Mouse (Mus musculus) spleen, postnatal 14 days (tissue): ENCODE data around the gene Ankrd13a.

Source experiments
- DNase-seq, 2 experiments: peaks; one replicate each; pipeline ENCODE4 v3.0.0; 2021 to 2022; ENCODE audit warnings: low spot score in 2 of 2

Gene Ankrd13a

GRCm38 (mm10) chr5:114774403-114775051, at the start of gene Ankrd13a:
TSS of gene Ankrd13a (plus strand) at chr5:114774677.
- peak; percentile 78 to 86 for DNase-seq

- no peak for DNase-seq
Observed at GRCm38 (mm10) chr5:114728160-114728559, 46.3 kb upstream of the Ankrd13a start.

DNA sequence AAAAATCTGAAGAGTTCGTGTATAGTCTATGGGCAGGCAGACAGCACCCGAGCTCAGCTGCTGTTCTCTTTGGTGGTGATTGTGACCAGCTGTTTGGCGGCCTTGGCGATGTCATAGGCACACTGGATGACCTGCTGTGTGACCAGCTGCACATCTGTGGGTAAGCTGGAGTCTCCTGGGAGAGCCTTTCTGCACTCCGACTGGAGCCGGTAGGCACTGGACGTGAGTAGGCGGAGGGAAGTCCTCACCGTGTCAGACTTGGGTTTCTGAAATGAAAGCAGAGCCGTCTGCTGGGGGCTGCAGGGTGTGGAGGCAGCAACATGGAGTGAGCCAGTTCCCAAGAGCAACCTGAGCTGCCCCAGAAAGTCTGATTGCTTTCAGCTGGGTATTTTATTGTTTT, 44.3 kb upstream of the Ankrd13a start:
- no peak for DNase-seq

GRCm38 (mm10) chr5:114731498-114731897, 43.0 kb upstream of the Ankrd13a start:
- DNase-seq: no peak

DNA sequence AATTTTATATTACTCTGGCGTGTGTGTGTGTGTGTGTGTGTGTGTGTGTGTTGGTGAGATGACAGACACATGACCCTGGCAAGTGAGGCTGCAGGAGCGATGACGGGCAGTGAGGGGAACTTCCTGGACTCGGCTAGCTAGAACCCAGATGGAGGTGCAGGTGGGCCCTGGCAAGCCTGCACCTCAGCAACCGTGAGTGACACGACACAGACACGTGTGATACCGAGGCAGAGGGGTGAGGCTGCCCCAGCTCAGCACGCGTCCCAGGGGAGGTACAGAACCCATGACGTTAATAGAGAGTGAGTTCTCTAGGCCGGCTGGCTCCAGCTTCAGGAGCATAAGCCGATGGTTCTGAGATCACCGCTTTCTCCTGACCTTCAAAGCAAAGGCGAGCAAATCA, 42.5 kb upstream of the Ankrd13a start:
- DNase-seq: no peak

DNA sequence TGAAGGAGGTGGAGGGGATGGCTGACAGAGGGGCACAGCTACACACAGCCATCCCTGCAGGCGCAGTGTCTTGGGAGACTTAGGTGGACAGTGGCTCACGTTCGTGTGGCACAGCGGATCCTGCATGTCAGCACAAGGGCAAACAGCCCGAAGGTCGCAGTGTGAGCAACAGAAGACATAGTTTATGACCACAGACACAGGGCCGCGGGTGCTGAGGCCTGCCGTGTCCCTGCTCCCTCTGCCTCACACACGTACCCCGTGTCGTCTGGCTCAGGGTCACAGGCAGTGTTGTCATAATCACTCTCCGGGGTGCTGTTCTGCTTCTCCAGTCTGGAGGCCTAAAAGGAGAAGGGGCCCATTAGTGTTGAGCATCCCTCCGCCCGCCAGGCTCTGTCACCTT, 40.9 kb upstream of the Ankrd13a start:
- no peak for DNase-seq

GRCm38 (mm10) chr5:114737090-114737887, 37.2 kb upstream of the Ankrd13a start:
- DNase-seq: no peak

- no peak for DNase-seq
Observed at GRCm38 (mm10) chr5:114738707-114739241, 35.7 kb upstream of the Ankrd13a start.

- no peak for DNase-seq
Observed at GRCm38 (mm10) chr5:114740595-114740994, 33.9 kb upstream of the Ankrd13a start.

- DNase-seq: no peak
Observed at GRCm38 (mm10) chr5:114742572-114742971, 31.9 kb upstream of the Ankrd13a start.

DNA sequence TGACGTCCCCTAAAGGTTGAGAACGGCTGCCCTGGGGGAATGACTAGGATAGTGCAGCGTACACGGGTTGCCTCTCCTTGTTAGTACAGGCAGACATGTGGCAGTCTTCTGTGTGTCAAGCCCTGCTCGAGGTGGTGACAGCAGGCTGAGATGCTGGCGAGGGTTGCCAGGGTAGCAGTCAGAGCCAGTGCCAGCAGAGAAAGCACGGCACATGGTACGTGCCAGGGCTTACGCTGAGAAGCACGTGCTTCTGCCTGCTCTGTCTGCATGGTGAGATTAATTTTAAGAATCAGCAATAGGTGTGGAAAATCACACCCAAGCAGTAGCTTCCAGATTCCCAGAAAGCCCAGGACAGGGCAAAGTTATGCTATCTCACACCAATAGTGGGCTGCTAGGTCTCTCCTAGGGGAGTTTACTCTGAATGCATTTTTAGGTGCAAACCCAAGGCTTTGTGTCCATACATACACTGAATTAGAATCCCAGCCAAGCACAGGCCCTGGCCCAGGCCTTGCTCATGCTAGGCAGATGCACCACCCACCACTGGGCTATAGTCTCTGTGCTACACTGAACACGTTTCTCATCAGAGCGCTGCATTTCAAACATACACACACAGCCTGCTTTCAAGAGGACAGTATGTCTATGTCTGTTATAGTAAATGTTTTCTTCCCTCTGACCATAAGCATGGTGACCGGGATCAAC, 31.3 kb upstream of the Ankrd13a start:
- DNase-seq: no peak

DNA sequence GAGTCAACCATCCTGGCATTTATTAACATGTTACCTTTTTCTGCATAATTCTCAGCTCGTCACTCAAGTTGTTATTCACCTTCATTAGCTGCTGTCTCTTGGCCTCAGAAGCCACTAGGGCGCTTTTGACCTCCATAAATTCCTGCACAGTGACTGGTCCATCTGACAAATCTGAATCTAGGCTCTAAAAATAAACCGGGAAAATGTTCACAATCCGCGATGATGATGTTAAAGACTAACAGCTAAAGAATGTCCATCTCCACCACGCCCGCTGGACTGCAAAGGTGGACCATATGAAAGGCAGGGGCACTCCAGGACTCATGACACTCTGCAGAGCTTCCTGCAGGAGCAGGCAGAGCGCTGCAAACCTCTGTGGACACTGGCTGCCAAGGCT, 30.8 kb upstream of the Ankrd13a start:
- no peak for DNase-seq

GRCm38 (mm10) chr5:114745581-114745980, 28.9 kb upstream of the Ankrd13a start:
- DNase-seq: no peak

DNA sequence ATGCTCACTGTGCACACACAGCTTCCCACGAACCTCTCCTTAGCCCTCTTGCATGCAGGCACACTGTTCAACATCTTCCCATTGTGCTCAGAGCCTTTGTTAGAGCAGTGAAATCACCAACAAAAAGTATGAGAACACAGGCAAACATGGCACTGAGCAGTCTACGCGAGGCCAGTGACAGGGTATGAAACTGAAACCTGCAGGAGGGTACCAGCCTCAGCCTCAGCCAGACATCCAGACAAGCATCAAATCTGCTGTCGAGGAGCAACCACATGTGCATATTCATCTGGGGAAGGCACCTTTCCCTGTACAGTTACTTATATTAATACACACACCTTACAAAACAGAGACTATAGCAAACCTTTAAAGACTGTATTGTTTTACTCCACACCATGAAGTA, 27.6 kb upstream of the Ankrd13a start:
- DNase-seq: no peak

GRCm38 (mm10) chr5:114747521-114747920, 27.0 kb upstream of the Ankrd13a start:
- DNase-seq: no peak

- DNase-seq: no peak
Observed at GRCm38 (mm10) chr5:114750325-114750724, 24.2 kb upstream of the Ankrd13a start.

GRCm38 (mm10) chr5:114752397-114752796, 22.1 kb upstream of the Ankrd13a start:
- no peak for DNase-seq

GRCm38 (mm10) chr5:114753384-114753783, 21.1 kb upstream of the Ankrd13a start:
- DNase-seq: no peak

DNA sequence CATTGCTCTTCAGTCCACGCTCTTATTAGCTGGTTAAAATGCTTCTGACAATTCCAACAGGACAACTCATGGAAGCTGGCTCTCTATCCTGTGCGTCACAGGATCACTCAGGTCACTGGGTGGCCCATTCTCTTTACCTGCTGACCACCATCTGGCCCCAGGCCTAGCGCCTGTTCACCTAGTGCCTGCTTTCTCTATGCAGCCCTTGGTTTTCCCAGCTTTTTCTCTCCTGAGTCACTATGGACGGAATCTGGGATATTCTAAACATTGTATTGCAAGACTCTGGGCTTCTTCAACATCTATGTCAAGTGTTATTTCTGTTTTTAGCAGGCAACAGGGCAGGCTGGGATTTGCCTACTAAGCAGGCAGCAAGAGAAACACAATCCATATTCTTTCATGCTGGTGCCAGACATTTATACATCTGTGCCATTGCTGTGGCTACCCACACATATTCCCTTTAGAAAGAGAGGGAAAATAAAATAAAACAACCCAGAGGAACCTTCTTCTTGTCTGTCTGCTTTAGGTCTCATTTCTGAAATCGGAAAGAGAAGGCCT, 14.9 kb upstream of the Ankrd13a start:
- no peak for DNase-seq

GRCm38 (mm10) chr5:114761980-114762379, 12.5 kb upstream of the Ankrd13a start:
- no peak for DNase-seq

DNA sequence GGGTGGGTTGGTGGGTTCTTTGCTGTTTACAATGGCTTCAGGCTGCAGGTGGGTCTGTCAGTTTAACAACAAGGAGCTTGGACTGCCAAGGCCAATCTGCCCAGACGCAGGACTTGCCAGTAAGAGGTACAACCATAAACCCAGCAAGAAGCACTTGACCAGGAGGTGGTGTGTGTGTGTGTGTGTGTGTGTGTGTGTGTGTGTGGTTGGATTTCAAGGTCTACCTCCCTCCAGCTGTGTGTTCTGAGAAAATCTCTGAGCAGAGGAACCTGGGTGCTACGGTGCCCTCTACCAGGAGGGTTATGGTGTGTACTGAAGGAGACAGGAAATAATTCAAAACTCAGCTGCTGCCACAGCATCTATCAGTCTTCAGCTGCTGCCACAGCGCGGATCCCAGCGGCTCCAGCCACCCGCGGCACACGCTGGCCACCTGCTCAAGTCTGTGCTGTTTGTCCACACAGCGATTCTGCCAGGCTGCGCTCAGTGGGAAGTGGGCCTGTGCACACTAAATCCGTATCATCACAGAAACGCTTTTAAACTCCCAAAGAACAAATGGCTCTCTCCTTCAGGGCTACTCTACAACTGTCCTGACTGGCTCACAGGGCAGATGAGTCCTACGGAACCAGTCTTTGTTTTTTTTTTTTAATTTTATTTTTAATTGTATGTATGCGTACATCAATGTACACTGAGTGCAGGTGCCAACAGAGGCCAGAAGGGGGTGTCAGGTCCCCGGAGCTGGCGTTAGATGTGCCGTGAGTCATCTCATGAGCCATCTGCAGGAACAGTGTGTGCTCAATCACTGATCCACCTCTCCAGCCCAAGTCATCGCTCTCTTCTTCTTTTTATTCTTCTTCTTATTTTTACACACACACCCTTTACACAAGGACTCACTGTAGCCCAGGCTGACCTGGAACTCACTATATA, 9.4 kb upstream of the Ankrd13a start:
- no peak for DNase-seq
